Mouse (Mus musculus): ENCODE measurements around the gene Rpl39.

DNA sequence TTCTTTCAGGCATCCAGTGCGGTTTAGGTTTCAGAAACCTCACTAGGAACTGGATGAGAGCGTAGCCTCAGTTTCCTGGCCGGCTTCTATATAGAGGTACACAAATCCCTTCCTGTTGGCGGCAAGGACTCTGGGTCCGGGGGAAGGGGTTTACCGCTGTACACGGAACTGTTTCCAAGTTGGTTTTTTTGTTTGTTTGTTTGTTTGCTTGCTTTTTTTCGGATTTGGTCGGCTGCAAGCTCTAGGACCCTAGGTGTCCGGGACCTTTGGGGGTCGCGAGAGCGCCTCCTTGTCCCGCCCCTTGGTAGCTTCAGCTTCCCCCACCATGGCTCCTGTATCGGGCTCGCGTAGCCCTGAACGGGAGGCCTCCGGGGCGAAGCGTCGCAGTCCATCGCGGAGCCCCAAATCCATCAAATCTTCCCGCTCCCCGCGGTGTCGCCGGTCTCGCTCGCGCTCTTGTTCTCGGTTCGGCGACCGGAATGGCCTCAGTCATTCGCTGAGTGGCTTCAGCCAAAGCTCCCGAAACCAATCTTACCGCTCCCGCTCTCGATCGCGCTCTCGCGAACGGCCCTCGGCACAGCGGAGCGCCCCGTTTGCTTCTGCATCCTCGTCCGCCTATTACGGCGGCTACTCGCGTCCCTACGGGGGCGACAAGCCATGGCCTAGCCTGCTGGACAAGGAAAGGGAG lies 41.6 kb upstream of the Rpl39 start, which contains the start of gene Nkap:
- 0 out of 2 replicates have a peak, but pooled peaks have one; percentile 36 for TF ChIP-seq POLR2A (IDR thresholded peaks at IDR 0.05; ENCODE audit: borderline replicate concordance, extremely low read depth, low read depth, low read length)
- no peak for TF ChIP-seq CTCF (IDR thresholded peaks at IDR 0.05; ENCODE audit: insufficient read depth, low read length)
